Mouse (Mus musculus): ENCODE measurements around the gene Arl5c.

DNA sequence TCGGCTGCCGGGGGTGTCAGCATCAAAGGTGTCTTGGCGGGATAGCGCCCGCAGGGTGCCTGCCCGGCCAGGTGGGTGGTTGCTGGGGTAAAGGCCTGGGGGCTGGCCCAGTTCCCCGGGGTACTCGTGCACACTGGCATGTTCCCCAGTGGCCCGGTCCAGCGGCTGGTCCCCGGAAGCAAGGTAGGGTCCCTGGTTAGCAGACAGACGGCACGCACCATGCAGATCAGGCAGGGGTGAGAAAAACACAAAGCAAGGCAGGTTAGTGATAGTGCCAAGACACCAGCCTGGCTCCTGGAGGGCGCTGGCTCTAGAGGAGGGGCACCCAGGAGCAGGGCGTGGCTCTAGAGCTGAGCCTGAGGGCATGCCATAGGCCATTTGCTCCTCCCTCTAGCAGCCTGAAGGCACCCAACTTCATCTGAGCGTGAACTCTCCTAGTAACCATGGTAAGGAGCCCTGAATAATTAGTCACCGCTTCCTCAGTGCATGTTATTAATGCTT is 7.2 kb upstream of the Arl5c start:
- TF ChIP-seq GATA1 (IDR thresholded peaks at IDR 0.05; ENCODE audit: borderline replicate concordance, low read length): no peak
- no peak for TF ChIP-seq FLI1 (IDR thresholded peaks at IDR 0.05; ENCODE audit: low read length)
